Mouse (Mus musculus): ENCODE measurements around the gene Depdc7.
A peak's percentile ranks its signal among the peaks of the same experiment; 100 is the strongest.

The Depdc7 gene

DNA sequence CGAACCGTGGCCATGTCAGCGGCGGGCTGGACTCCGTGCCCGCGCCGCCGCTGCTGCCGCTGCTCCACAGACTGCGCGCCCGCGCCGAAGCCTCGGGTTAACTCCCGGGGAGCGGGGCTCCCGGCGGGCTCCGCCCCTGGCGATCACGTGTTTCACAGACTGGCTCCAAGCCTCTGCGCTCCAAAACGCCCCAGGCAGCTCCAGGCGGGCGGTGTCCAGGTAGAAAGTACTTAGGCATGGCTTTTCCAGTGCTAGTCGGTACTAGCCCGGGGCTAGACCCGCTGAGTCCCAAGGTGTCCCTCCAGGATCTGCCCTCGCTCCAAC is at the start of gene Depdc7:
Gene Depdc7 (minus strand): TSS at position 138 of the 324 bp plus-strand sequence.
- peak; percentile 95 for DNase-seq (ENCODE audit: low read depth, low spot score)

DNA sequence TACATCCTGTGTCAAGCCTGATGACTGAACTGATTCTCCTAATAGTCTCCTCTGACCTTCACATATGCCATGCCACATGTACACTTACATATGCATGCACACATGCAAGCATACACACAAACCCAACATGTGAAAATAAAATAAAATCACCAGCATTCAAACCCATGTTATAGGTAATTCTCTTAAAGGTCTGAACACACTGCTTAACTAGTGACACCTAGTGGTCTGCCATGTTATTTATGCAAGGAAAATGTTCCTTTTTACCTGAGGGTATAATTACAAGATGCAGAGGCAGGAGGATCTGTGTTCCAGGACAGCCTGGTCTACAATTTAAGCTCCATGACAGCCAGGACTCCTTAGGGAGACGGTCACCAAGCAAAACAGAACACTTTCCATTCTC is 32.1 kb upstream of the Depdc7 start:
- peak; percentile 50 for DNase-seq (ENCODE audit: low read depth, low spot score)

GRCm38 (mm10) chr2:104768697-104769096 is 26.0 kb upstream of the Depdc7 start:
- no peak for DNase-seq (ENCODE audit: low read depth, low spot score)

DNA sequence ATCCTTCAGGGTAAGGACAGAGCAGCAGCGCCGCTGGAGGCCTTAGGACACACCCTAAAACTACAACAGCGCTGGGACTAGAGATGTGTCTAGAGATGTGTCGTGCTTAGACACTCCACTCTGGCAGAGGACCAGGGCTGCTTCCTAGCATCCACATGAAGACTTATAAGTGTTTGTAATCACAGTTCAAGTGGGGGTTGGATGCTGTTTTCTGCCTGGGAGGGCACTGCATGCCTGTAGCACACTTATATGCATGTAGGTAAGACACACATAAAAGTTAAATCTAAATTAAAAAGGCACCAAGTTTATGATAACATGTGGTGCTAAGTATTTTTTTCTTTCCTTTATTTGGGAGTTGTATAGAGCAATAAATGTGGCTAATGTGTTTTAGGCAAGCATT is 21.3 kb upstream of the Depdc7 start:
- peak; percentile 23 for DNase-seq (ENCODE audit: low read depth, low spot score)

DNA sequence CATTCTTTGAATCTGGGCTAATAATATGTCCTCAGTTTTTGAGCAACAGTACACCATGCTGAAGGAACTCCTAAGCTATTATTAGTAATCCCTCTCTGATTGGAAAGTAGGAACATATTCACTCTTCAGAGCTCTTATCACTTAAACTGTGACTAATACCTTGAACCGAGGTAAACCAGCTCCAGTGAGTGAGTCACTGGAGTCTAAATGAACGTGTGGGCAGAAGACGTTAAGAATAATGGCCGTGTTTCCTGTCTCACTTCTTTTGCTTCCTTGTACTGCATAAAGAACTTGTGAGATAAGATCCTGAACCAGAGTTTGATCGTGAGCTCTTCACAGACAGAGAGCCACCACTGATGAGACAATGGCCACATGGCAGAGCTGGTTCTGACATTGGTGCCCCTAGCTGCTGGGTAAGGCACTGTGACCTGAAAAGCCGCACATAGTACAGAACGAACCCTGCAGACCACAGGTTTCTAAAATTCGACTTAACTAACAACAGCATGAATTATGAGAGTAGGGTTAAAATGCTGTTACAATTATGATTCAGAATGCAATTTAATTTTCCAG is 20.5 kb upstream of the Depdc7 start:
- DNase-seq (ENCODE audit: low read depth, low spot score) = no peak

DNA sequence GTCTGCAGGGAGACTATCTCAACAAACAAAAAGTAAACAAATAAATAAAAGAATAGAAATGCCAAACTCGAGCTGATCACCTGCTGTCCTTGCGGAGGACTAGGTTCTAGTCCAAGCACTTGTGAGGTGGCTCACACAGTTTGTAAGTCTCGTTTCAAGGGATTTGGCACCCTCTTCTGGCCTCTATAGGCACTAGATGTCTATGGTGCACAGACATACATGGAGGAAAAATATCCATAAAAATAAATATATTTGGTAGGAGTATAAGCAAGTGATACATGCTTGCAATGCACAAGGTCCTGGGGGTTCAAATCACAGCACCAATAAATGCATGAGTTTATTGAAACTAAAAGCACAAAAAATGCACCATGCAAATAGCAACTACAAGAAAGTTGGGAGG is 7.9 kb upstream of the Depdc7 start:
- peak; percentile 66 for DNase-seq (ENCODE audit: low read depth, low spot score)

- DNase-seq (ENCODE audit: low read depth, low spot score) = no peak
Measured at GRCm38 (mm10) chr2:104748652-104749183, 6.0 kb upstream of the Depdc7 start.

DNA sequence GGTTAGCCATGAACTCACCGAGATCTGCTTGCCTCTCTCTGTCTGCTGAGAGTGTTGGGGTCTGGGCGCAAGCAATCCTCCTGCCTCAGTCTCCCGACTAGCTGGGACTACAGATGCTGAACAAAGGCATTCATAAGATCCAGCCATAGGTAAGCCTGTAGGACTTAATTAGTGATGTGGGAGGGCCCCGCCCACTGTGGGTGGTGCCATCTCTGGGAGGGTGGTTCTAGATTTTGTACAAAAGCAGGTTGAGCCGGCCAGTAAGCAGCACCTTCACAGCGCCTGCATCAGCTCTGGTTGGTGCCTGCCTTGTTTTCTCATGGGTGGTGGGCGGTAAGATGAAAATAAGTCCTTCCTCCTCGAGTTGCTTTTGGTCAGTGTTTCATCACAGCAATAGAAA is 3.6 kb upstream of the Depdc7 start:
- peak; percentile 88 for DNase-seq (ENCODE audit: low read depth, low spot score)

- peak; percentile 68 for DNase-seq (ENCODE audit: low read depth, low spot score)
Measured at GRCm38 (mm10) chr2:104743971-104744370, 1.3 kb upstream of the Depdc7 start.

DNA sequence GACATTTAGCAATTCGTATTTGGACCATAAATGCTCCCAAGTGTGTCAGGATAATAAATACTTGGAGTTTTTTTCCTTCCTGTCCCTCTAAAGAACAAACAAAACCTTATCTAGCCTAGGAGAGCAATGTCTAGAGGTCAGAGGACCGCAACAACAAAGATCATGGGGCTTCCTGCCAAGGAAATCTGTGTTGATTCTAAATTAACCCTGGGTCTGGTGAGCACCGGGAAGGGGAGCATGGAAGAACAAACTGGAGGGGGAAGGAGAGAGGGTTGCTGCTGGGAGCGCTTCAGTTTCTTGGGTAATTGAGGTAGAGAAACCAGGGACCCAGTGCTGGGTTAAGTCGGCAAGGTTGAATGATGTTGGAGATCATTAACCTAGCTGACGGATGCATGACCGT is 482 bp upstream of the Depdc7 start:
- no peak for DNase-seq (ENCODE audit: low read depth, low spot score)

DNA sequence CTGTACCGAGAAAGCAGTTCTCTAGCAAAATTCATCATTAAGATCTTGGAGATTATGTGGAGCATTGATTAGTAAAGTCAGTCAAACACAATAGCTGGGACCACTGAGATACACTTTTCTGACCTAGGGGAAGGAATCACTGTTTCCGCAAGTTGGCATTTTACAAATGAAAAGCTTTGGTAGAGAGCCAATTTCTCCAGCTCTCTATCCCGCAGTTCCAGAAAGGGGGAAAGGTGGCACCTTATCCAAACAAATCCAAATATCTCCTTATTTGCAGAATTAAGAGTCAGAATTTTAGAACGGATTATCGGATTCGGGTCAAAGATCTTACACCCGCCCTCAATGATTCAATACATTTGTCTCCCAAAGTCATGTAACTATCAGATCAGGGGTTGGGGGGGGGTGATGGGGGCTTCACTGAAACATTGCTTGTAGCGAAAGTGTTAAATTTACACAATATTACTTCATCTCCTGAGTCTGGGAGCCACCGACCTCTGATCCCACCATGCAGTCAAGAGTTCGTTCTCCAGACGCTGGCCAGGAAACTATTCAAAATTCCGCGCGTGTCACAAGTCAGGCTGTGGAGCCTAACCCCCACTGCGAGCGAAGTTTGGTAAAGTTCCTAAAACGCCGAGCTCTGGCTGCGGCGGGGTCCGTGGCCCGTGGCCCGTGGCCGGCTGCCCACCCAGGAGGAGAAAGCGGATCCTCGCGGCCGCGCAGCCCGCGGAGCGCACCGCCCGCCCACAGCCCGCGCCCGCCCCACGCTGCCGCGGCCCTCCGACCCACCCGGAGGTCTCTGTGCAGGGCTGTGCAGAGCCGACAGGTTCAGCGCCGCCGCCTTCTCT is 560 bp downstream of the Depdc7 start:
- DNase-seq (ENCODE audit: low read depth, low spot score) = no peak

DNA sequence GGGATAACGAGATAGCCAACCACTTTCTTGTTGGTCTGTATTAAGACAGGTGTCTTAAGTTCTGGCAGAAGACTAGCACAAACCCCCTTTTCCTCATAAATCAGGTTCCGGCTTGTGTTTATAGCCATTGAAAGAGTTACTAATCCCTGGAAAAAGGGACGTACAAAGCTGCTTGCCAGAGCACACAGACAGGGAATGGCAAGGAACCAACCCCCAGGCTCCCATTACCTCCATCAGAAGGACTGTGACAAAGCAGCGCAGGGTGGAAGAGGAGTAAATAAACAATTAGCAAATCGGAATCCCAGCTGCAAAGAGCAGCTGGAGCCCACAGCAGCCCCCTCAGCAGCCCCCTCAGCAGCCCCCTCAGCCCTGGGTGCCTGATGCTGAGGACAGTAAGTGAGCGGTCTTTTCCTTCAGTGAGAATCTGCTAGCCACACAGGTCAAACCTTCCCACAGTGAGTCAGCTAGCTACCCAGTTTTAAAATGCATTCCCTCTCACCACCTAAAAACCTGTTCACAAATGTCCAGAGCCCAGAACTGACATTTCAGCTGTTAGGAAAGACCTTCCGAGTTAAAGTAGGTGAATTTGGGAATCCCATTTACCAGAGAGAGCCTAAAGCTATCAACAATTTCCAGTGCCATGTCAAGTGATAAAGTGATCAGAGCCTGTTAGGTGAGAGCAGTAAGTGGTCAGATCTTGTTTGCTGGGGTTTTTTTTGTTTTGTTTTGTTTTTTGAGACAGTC is 1.5 kb downstream of the Depdc7 start:
- DNase-seq (ENCODE audit: low read depth, low spot score) = no peak

- DNase-seq (ENCODE audit: low read depth, low spot score) = no peak
Measured at GRCm38 (mm10) chr2:104740248-104740949, 2.3 kb downstream of the Depdc7 start.

- DNase-seq (ENCODE audit: low read depth, low spot score) = no peak
Measured at GRCm38 (mm10) chr2:104739691-104740090, 3.0 kb downstream of the Depdc7 start.

DNA sequence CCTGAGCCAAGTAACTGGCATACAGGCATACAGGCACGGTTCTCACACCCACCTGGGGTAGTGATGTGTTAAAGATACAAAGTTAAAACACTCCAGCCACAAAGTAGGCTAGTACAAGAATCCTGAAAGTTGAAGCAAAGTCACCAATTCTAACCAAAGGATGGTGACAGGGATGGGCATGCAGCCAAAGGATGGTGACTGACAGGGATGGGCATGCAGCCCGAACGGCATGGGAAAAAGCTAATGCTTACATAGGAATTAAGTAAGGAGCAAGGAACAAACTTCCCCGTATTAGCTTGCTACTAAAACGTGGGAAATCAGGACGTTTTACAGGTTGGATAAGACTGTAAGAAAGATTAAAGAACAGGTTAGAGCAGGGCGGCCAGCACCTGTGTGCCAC is 6.4 kb downstream of the Depdc7 start:
- no peak for DNase-seq (ENCODE audit: low read depth, low spot score)

- peak; percentile 19 for DNase-seq (ENCODE audit: low read depth, low spot score)
Measured at GRCm38 (mm10) chr2:104732562-104733256, 10.0 kb downstream of the Depdc7 start.

GRCm38 (mm10) chr2:104732033-104732444 is 10.6 kb downstream of the Depdc7 start:
- peak; percentile 17 for DNase-seq (ENCODE audit: low read depth, low spot score)

DNA sequence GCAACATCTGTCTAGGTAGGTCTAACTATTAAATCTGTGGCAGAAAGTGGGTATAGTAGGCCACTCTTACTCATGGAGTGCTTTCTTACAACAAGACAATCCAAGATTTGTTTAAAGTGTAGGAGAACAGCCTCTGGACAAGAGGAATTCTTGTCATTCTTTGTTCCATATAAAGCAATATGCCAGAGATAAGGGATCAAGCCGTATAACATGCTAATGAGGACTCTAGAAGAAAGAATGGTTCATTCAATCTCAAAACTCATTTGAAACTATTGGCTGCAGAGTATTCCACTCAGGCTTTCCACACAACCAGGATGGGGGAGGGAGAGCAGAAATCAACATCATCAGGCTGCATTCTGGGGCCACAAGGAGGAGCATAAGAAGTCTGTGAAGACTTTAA is 15.3 kb downstream of the Depdc7 start:
- no peak for DNase-seq (ENCODE audit: low read depth, low spot score)

DNA sequence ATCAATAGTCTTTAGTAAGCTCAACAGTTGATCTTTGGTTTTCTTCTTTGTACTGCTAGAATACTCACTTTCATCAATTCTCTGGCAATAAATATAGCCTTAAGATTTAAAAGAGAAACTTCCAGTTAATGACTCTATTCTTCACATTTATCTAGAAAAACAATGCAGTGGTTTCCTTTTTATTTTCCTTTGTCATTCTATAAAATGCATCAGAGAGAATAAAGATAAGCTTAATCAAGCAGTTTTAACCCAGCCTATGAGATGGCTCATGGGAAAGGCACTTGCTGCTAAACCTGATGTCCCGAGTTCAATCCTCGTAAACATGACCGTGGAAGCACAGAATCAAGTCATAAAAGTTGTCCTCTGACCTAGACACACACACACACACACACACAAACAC is 20.7 kb downstream of the Depdc7 start:
- DNase-seq (ENCODE audit: low read depth, low spot score) = no peak

DNA sequence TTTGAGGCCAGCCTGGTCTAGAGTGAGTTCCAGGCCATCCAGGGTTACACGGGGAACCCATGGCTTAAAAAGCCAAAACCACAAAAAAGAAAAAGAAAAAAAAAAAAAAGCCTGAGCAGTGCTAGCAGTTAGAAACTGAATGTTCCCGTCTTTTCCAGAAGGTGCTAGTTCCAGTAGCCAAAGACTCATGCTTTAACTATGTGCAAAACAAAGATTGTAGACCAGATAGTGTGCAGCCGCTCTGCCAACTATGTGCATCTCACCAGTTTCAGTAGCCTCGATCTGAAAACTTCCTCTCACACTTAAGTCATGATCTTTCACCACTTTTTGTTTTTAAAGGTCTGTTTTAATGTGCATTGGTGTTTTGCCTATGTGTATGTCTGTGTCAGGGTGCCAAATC is 24.9 kb downstream of the Depdc7 start:
- no peak for DNase-seq (ENCODE audit: low read depth, low spot score)

DNA sequence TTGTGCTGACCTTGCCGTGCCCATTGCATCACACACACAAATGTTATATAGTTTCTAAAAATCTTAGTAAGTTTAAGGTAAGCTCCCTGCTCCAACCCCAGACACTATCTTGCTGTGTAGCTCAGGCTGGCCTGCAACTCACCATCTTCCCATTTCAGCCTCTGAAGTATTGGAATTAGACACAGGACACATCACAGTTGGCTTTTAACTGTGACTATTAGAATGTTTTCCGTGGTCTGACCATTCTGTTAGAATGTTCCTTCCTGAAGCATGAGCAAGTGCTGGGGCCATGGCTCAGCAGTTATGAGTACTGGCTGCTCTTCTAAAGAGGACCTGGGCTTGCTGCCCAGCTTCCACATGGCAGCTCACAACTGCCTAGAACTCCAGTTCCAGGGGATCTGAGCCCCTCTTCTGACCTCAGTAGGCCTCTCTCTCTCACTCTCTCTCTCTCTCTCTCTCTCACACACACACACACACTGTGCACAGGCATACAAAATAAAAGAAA is 25.4 kb downstream of the Depdc7 start:
- no peak for DNase-seq (ENCODE audit: low read depth, low spot score)
